Mouse (Mus musculus) forebrain, embryonic 12.5 days (tissue): Measurements from ENCODE around the gene Zfp541. TPM values are rescaled to one million over a fixed set of nuclear protein-coding genes. Genes with fewer than 3 reads are reported as not detected.

Experiments
- ATAC-seq: fragments of 200-750 bp; cut with Nextera tagmentation; 2 replicates; pipeline ENCODE4 v1.8.0; 2017; ENCODE audit warnings: moderate TSS enrichment; ENCODE audit not compliant: low FRiP score
- H3K27ac ChIP-seq: fragments of 300-500 bp; sonication (generic); 2 replicates; pipeline ENCODE4 v1.5.1; 2016; ENCODE audit warnings: mild to moderate bottlenecking
- H3K27me3 ChIP-seq: fragments of 300-500 bp; sonication (generic); 2 replicates; pipeline ENCODE4 v1.6.1; 2016; ENCODE audit warnings: mild to moderate bottlenecking
- H3K36me3 ChIP-seq: fragments of 300-500 bp; sonication (generic); replicated peaks from 2 replicates; pipeline ENCODE4 v1.6.1; 2016; ENCODE audit warnings: mild to moderate bottlenecking
- H3K4me1 ChIP-seq: fragments of 300-500 bp; sonication (generic); 2 replicates; pipeline ENCODE4 v1.6.1; 2016
- H3K4me2 ChIP-seq: fragments of 300-500 bp; sonication (generic); 2 replicates; pipeline ENCODE4 v1.6.1; 2016; ENCODE audit warnings: mild to moderate bottlenecking, moderate library complexity
- H3K4me3 ChIP-seq: fragments of 300-500 bp; sonication (generic); replicated peaks from 2 replicates; pipeline ENCODE4 v1.5.1; 2016; ENCODE audit warnings: mild to moderate bottlenecking
- H3K9ac ChIP-seq: fragments of 300-500 bp; sonication (generic); 2 replicates; pipeline ENCODE4 v1.6.1; 2016; ENCODE audit warnings: mild to moderate bottlenecking
- H3K9me3 ChIP-seq: fragments of 300-500 bp; sonication (generic); 2 replicates; pipeline ENCODE4 v1.6.1; 2016
- WGBS: fragments of 180-500 bp; shearing (Covaris S2); methylation state at CpG from one replicate; pipeline ENCODE4 v1.1.7; 2016; 5-methylcytosine and 5-hydroxymethylcytosine counted together
- polyA plus RNA-seq: library from polyadenylated mRNA; unstranded; fragments of >200 nt; fragmentation: Nextera tagmentation; extraction: Ambion mirVana; gene quantifications from 2 replicates; pipeline ENCODE4 v1.2.1, GENCODE M21; 2016

Gene Zfp541
- polyA plus RNA-seq, result not detected in 2 replicates

- Histone ChIP-seq H3K4me1 (no peaks in the 10 kb centered on the region), H3K27ac (no peak within 1 kb of the TSS), H3K36me3 (no peaks in the 10 kb centered on the region), H3K9me3 (peaks cover 10% of the 10 kb centered on the region), H3K4me2 (no peak within 1 kb of the TSS), H3K9ac (no peak within 1 kb of the TSS), H3K4me3 (peak within 1 kb of the TSS; percentile 21; the same call in 1 of the 2 replicates), H3K27me3 (peaks cover 44% of the 10 kb centered on the region)
- WGBS, result 46% methylated on average over 61 of the region's 80 CpGs
- 0 out of 2 replicates have a peak, but pooled peaks have one; percentile 4 for ATAC-seq
Measured at GRCm38 (mm10) chr7:16061219-16062098, at the start of gene Zfp541. Zfp541 (plus strand) TSS chr7:16061814.

- peaks cover 15% of the 10 kb centered on the region; the same call in 1 of the 2 replicates for H3K36me3 ChIP-seq
- H3K27ac ChIP-seq, result no peak overlapping the region
- H3K9me3 ChIP-seq, result no peaks in the 10 kb centered on the region
- no peak overlapping the region for H3K4me3 ChIP-seq
- H3K4me1 ChIP-seq, result 0 out of 2 replicates have a peak, but pooled peaks cover 2% of the 10 kb centered on the region
- no peak for ATAC-seq
- no peak overlapping the region for H3K4me2 ChIP-seq
- no peaks in the 10 kb centered on the region for H3K27me3 ChIP-seq
- WGBS, result 82% methylated on average over 11 of the region's 11 CpGs
- no peak overlapping the region for H3K9ac ChIP-seq
Measured at GRCm38 (mm10) chr7:16012576-16013263, 48.9 kb upstream of the Zfp541 start.

GRCm38 (mm10) chr7:16013722-16014275 lies 47.8 kb upstream of the Zfp541 start:
- H3K27me3 ChIP-seq, result no peaks in the 10 kb centered on the region
- H3K9me3 ChIP-seq, result no peaks in the 10 kb centered on the region
- H3K9ac ChIP-seq, result no peak overlapping the region
- no peak for ATAC-seq
- H3K4me1 ChIP-seq, result 0 out of 2 replicates have a peak, but pooled peaks cover 2% of the 10 kb centered on the region
- no peak overlapping the region for H3K4me2 ChIP-seq
- H3K4me3 ChIP-seq, result no peak overlapping the region
- 86% methylated on average over 5 of the region's 5 CpGs for WGBS
- H3K27ac ChIP-seq, result no peak overlapping the region
- peaks cover 15% of the 10 kb centered on the region; the same call in 1 of the 2 replicates for H3K36me3 ChIP-seq

GRCm38 (mm10) chr7:16014521-16015175 lies 47.0 kb upstream of the Zfp541 start:
- Histone ChIP-seq H3K4me1 (0 out of 2 replicates have a peak, but pooled peaks cover 2% of the 10 kb centered on the region), H3K27ac (no peak overlapping the region), H3K9ac (no peak overlapping the region), H3K36me3 (peaks cover 15% of the 10 kb centered on the region; the same call in 1 of the 2 replicates), H3K27me3 (no peaks in the 10 kb centered on the region), H3K4me3 (no peak overlapping the region), H3K4me2 (no peak overlapping the region), H3K9me3 (no peaks in the 10 kb centered on the region)
- ATAC-seq, result no peak
- WGBS, result 93% methylated on average over 8 of the region's 8 CpGs

GRCm38 (mm10) chr7:16015384-16015783 lies 46.2 kb upstream of the Zfp541 start:
- peaks cover 15% of the 10 kb centered on the region; the same call in 1 of the 2 replicates for H3K36me3 ChIP-seq
- H3K27me3 ChIP-seq, result no peaks in the 10 kb centered on the region
- WGBS, result 84% methylated on average over 5 of the region's 5 CpGs
- H3K9me3 ChIP-seq, result no peaks in the 10 kb centered on the region
- 0 out of 2 replicates have a peak, but pooled peaks cover 2% of the 10 kb centered on the region for H3K4me1 ChIP-seq
- no peak overlapping the region for H3K27ac ChIP-seq
- H3K9ac ChIP-seq, result no peak overlapping the region
- no peak for ATAC-seq
- no peak overlapping the region for H3K4me3 ChIP-seq
- no peak overlapping the region for H3K4me2 ChIP-seq

- ATAC-seq, result no peak
- 91% methylated on average over 9 of the region's 9 CpGs for WGBS
- H3K9me3 ChIP-seq, result no peaks in the 10 kb centered on the region
- H3K4me2 ChIP-seq, result no peak overlapping the region
- H3K36me3 ChIP-seq, result peaks cover 7% of the 10 kb centered on the region; the same call in 1 of the 2 replicates
- H3K27me3 ChIP-seq, result no peaks in the 10 kb centered on the region
- no peak overlapping the region for H3K4me3 ChIP-seq
- H3K27ac ChIP-seq, result no peak overlapping the region
- no peak overlapping the region for H3K9ac ChIP-seq
- H3K4me1 ChIP-seq, result peaks cover 7% of the 10 kb centered on the region
Measured at GRCm38 (mm10) chr7:16018016-16018810, 43.4 kb upstream of the Zfp541 start.

- ATAC-seq, result no peak
- Histone ChIP-seq H3K27ac (no peak overlapping the region), H3K9ac (no peak overlapping the region), H3K27me3 (no peaks in the 10 kb centered on the region), H3K4me3 (no peak overlapping the region), H3K4me1 (peaks cover 7% of the 10 kb centered on the region), H3K9me3 (no peaks in the 10 kb centered on the region), H3K36me3 (peaks cover 6% of the 10 kb centered on the region; the same call in 1 of the 2 replicates), H3K4me2 (no peak overlapping the region)
- 88% methylated on average over 5 of the region's 5 CpGs for WGBS
Measured at GRCm38 (mm10) chr7:16019256-16020094, 42.1 kb upstream of the Zfp541 start.

- H3K27me3 ChIP-seq, result no peaks in the 10 kb centered on the region
- H3K9ac ChIP-seq, result no peak overlapping the region
- 0 out of 2 replicates have a peak, but pooled peaks cover 3% of the 10 kb centered on the region for H3K36me3 ChIP-seq
- H3K9me3 ChIP-seq, result no peaks in the 10 kb centered on the region
- no peak overlapping the region for H3K27ac ChIP-seq
- 93% methylated on average over 8 of the region's 8 CpGs for WGBS
- no peak overlapping the region for H3K4me2 ChIP-seq
- H3K4me3 ChIP-seq, result no peak overlapping the region
- peaks cover 11% of the 10 kb centered on the region for H3K4me1 ChIP-seq
- ATAC-seq, result no peak
Measured at GRCm38 (mm10) chr7:16024603-16025222, 36.9 kb upstream of the Zfp541 start.

- peaks cover 20% of the 10 kb centered on the region for H3K36me3 ChIP-seq
- no peak for ATAC-seq
- no peaks in the 10 kb centered on the region for H3K9me3 ChIP-seq
- H3K4me3 ChIP-seq, result no peak overlapping the region
- H3K9ac ChIP-seq, result no peak overlapping the region
- 86% methylated on average over 6 of the region's 6 CpGs for WGBS
- H3K4me1 ChIP-seq, result peaks cover 4% of the 10 kb centered on the region; the same call in 1 of the 2 replicates
- no peaks in the 10 kb centered on the region for H3K27me3 ChIP-seq
- no peak overlapping the region for H3K27ac ChIP-seq
- no peak overlapping the region for H3K4me2 ChIP-seq
Measured at GRCm38 (mm10) chr7:16028102-16028927, 33.3 kb upstream of the Zfp541 start.

- H3K9ac ChIP-seq, result no peak overlapping the region
- peaks cover 20% of the 10 kb centered on the region for H3K36me3 ChIP-seq
- H3K27me3 ChIP-seq, result no peaks in the 10 kb centered on the region
- WGBS, result 93% methylated on average over 4 of the region's 4 CpGs
- no peak for ATAC-seq
- H3K4me1 ChIP-seq, result peaks cover 4% of the 10 kb centered on the region; the same call in 1 of the 2 replicates
- no peaks in the 10 kb centered on the region for H3K9me3 ChIP-seq
- H3K4me3 ChIP-seq, result no peak overlapping the region
- no peak overlapping the region for H3K4me2 ChIP-seq
- no peak overlapping the region for H3K27ac ChIP-seq
Measured at GRCm38 (mm10) chr7:16031072-16031471, 30.5 kb upstream of the Zfp541 start.
